Mouse (Mus musculus): ENCODE measurements at regions not wholly inside any gene's neighbourhood (a gene's known extent, or its start where the extent isn't known, plus 50 kb on each side); places are given as distances from the start of the nearest gene placed in this dataset.

- no peak for TF ChIP-seq GATA1 (IDR thresholded peaks at IDR 0.05; ENCODE audit: borderline replicate concordance, low read length)
- no peak for TF ChIP-seq FLI1 (IDR thresholded peaks at IDR 0.05; ENCODE audit: low read length)
- H3K36me3 ChIP-seq (replicated peaks; ENCODE audit: low read length) = no peaks in the 10 kb centered on the region
- peaks cover 1% of the 10 kb centered on the region for H3K27me3 ChIP-seq (replicated peaks)
- peaks cover 56% of the 10 kb centered on the region for H3K4me1 ChIP-seq
- H3K4me3 ChIP-seq (replicated peaks) = no peak overlapping the region
- no peaks in the 10 kb centered on the region for H3K9me3 ChIP-seq
Measured at GRCm38 (mm10) chr4:9116955-9117647, 878.3 kb upstream of the Car8 start.

GRCm38 (mm10) chr4:9115874-9116273 lies 877.0 kb upstream of the Car8 start:
- Histone ChIP-seq H3K4me3 (replicated peaks) (peak overlapping the region; percentile 73), H3K9me3 (no peaks in the 10 kb centered on the region)

GRCm38 (mm10) chr4:9113982-9114381 lies 875.1 kb upstream of the Car8 start:
- peaks cover 44% of the 10 kb centered on the region for H3K4me1 ChIP-seq
- peaks cover 1% of the 10 kb centered on the region for H3K27me3 ChIP-seq (replicated peaks)
- no peak for TF ChIP-seq GATA1 (IDR thresholded peaks at IDR 0.05; ENCODE audit: borderline replicate concordance, low read length)
- no peak for TF ChIP-seq FLI1 (IDR thresholded peaks at IDR 0.05; ENCODE audit: low read length)
- H3K36me3 ChIP-seq (replicated peaks; ENCODE audit: low read length) = no peaks in the 10 kb centered on the region
- H3K9me3 ChIP-seq = no peaks in the 10 kb centered on the region
- H3K4me3 ChIP-seq (replicated peaks) = no peak overlapping the region

More at GRCm38 (mm10) chr4:9115874-9116273, 877.0 kb upstream of the Car8 start:
- H3K4me1 ChIP-seq = peaks cover 48% of the 10 kb centered on the region
- no peaks in the 10 kb centered on the region for H3K36me3 ChIP-seq (replicated peaks; ENCODE audit: low read length)
- H3K27me3 ChIP-seq (replicated peaks) = peaks cover 1% of the 10 kb centered on the region
- no peak for TF ChIP-seq GATA1 (IDR thresholded peaks at IDR 0.05; ENCODE audit: borderline replicate concordance, low read length)
- TF ChIP-seq FLI1 (IDR thresholded peaks at IDR 0.05; ENCODE audit: low read length) = no peak

- Histone ChIP-seq H3K27me3 (replicated peaks) (no peaks in the 10 kb centered on the region), H3K4me3 (replicated peaks) (no peak overlapping the region), H3K4me1 (peaks cover 31% of the 10 kb centered on the region), H3K9me3 (no peaks in the 10 kb centered on the region), H3K36me3 (replicated peaks; ENCODE audit: low read length) (no peaks in the 10 kb centered on the region)
- TF ChIP-seq GATA1 (IDR thresholded peaks at IDR 0.05; ENCODE audit: borderline replicate concordance, low read length) = no peak
- TF ChIP-seq FLI1 (IDR thresholded peaks at IDR 0.05; ENCODE audit: low read length) = no peak
Measured at GRCm38 (mm10) chr4:9110355-9110754, 871.5 kb upstream of the Car8 start.

- TF ChIP-seq GATA1 (IDR thresholded peaks at IDR 0.05; ENCODE audit: borderline replicate concordance, low read length) (no peak), FLI1 (IDR thresholded peaks at IDR 0.05; ENCODE audit: low read length) (no peak)
- peaks cover 5% of the 10 kb centered on the region for H3K27me3 ChIP-seq (replicated peaks)
Measured at GRCm38 (mm10) chr4:9107295-9107694, 868.5 kb upstream of the Car8 start.

GRCm38 (mm10) chr4:9106778-9107177 lies 867.9 kb upstream of the Car8 start:
- H3K36me3 ChIP-seq (replicated peaks; ENCODE audit: low read length) = no peaks in the 10 kb centered on the region
- peaks cover 15% of the 10 kb centered on the region for H3K9me3 ChIP-seq
- H3K4me1 ChIP-seq = peaks cover 7% of the 10 kb centered on the region
- H3K27me3 ChIP-seq (replicated peaks) = peaks cover 5% of the 10 kb centered on the region
- no peak overlapping the region for H3K4me3 ChIP-seq (replicated peaks)
- no peak for TF ChIP-seq GATA1 (IDR thresholded peaks at IDR 0.05; ENCODE audit: borderline replicate concordance, low read length)
- no peak for TF ChIP-seq FLI1 (IDR thresholded peaks at IDR 0.05; ENCODE audit: low read length)

More at GRCm38 (mm10) chr4:9107295-9107694, 868.5 kb upstream of the Car8 start:
- Histone ChIP-seq H3K4me3 (replicated peaks) (no peak overlapping the region), H3K36me3 (replicated peaks; ENCODE audit: low read length) (no peaks in the 10 kb centered on the region), H3K4me1 (peaks cover 7% of the 10 kb centered on the region), H3K9me3 (peaks cover 15% of the 10 kb centered on the region)

GRCm38 (mm10) chr4:9104657-9105056 lies 865.8 kb upstream of the Car8 start:
- Histone ChIP-seq H3K27me3 (replicated peaks) (peaks cover 6% of the 10 kb centered on the region), H3K36me3 (replicated peaks; ENCODE audit: low read length) (no peaks in the 10 kb centered on the region), H3K4me3 (replicated peaks) (no peak overlapping the region), H3K9me3 (peaks cover 15% of the 10 kb centered on the region), H3K4me1 (peaks cover 7% of the 10 kb centered on the region; the same call in 1 of the 2 replicates)
- TF ChIP-seq GATA1 (IDR thresholded peaks at IDR 0.05; ENCODE audit: borderline replicate concordance, low read length) (no peak), FLI1 (IDR thresholded peaks at IDR 0.05; ENCODE audit: low read length) (no peak)

GRCm38 (mm10) chr4:9103958-9104357 lies 865.1 kb upstream of the Car8 start:
- no peak overlapping the region for H3K4me3 ChIP-seq (replicated peaks)
- TF ChIP-seq FLI1 (IDR thresholded peaks at IDR 0.05; ENCODE audit: low read length) (no peak), GATA1 (IDR thresholded peaks at IDR 0.05; ENCODE audit: borderline replicate concordance, low read length) (no peak)
- peaks cover 15% of the 10 kb centered on the region for H3K9me3 ChIP-seq
- peaks cover 10% of the 10 kb centered on the region; the same call in 1 of the 2 replicates for H3K4me1 ChIP-seq
- peaks cover 9% of the 10 kb centered on the region for H3K27me3 ChIP-seq (replicated peaks)
- H3K36me3 ChIP-seq (replicated peaks; ENCODE audit: low read length) = no peaks in the 10 kb centered on the region

- Histone ChIP-seq H3K9me3 (no peaks in the 10 kb centered on the region), H3K27me3 (replicated peaks) (peaks cover 34% of the 10 kb centered on the region), H3K4me3 (replicated peaks) (peak overlapping the region; percentile 78), H3K4me1 (peaks cover 15% of the 10 kb centered on the region), H3K36me3 (replicated peaks; ENCODE audit: low read length) (no peaks in the 10 kb centered on the region)
- TF ChIP-seq GATA1 (IDR thresholded peaks at IDR 0.05; ENCODE audit: borderline replicate concordance, low read length) = no peak
- no peak for TF ChIP-seq FLI1 (IDR thresholded peaks at IDR 0.05; ENCODE audit: low read length)
Measured at GRCm38 (mm10) chr4:9096809-9097700, 858.2 kb upstream of the Car8 start.

GRCm38 (mm10) chr4:9096274-9096673 lies 857.4 kb upstream of the Car8 start:
- TF ChIP-seq GATA1 (IDR thresholded peaks at IDR 0.05; ENCODE audit: borderline replicate concordance, low read length) (no peak), FLI1 (IDR thresholded peaks at IDR 0.05; ENCODE audit: low read length) (no peak)
- peaks cover 34% of the 10 kb centered on the region for H3K27me3 ChIP-seq (replicated peaks)
- H3K9me3 ChIP-seq = no peaks in the 10 kb centered on the region
- H3K4me3 ChIP-seq (replicated peaks) = no peak overlapping the region
- H3K36me3 ChIP-seq (replicated peaks; ENCODE audit: low read length) = no peaks in the 10 kb centered on the region
- H3K4me1 ChIP-seq = peaks cover 15% of the 10 kb centered on the region

All from megakaryocyte, embryonic 14.5 days (primary cell).